In genomic region chr4:120986446-120986845, GRCm38 (mm10) we compare ENCODE assay signal across 9 mouse cellular contexts. TPM values are rescaled to one million over a fixed set of nuclear protein-coding genes. Genes with fewer than 3 reads are reported as not detected.
DNase-seq lines count a peak whose midpoint lies in the region; ATAC-seq and TF ChIP-seq lines count a peak whose summit lies in the region.
"Had no signal": no experiment of that assay in that cellular context is flagged by ENCODE, and none has a peak within 500 bp of the region (broad histone marks: within the 10 kb centered on the region; RNA-seq: fewer than 3 reads in every experiment).

No protein-coding gene starts in this region.

- 0 out of 2 replicates have a peak, but pooled peaks have one; percentile 66 for ATAC-seq in hindbrain, postnatal 0 days
- ATAC-seq in neutrophil, adult 5-6 weeks (ENCODE audit: extremely low read depth, insufficient number of reproducible peaks, low FRiP score, poor library complexity, severe bottlenecking): peak; percentile 79

- no peak overlapping the region for H3K4me2 ChIP-seq in hindbrain, postnatal 0 days (ENCODE audit: low read depth, low read length)
- H3K4me2 ChIP-seq: heart, embryonic 13.5 days had no signal

- no peak overlapping the region for H3K4me3 ChIP-seq in hindbrain, postnatal 0 days (ENCODE audit: low read length)
- H3K4me3 ChIP-seq in lung, adult 2 months (replicated peaks; ENCODE audit: extremely low read depth, low read depth, low read length): no peak overlapping the region
- H3K4me3 ChIP-seq: heart, embryonic 13.5 days had no signal

- DNase-seq in left cerebral cortex, postnatal 14 days (ENCODE audit: low spot score in 2 of 2): peak; percentile 47 to 49
- no peak for DNase-seq in left cerebral cortex, adult 11 months (ENCODE audit: low spot score)
- DNase-seq in ZHBTc4 (ENCODE audit: low read depth, low spot score): peak; percentile 32
- peak; percentile 38 to 52 for DNase-seq in cerebellum, postnatal 4 days (ENCODE audit: low spot score in 2 of 2)
- peak; percentile 80 for DNase-seq in hindbrain, postnatal 0 days (ENCODE audit: low spot score)
- peak; percentile 33 for DNase-seq in lung, adult 2 months
- DNase-seq in frontal cortex, postnatal 10 days (ENCODE audit: low spot score in 2 of 2): no peak

- TF ChIP-seq POLR2A in lung, adult 2 months (IDR thresholded peaks at IDR 0.05; ENCODE audit: borderline replicate concordance, extremely low read depth, low read depth, low read length): no peak

- H3K4me1 ChIP-seq in hindbrain, postnatal 0 days (ENCODE audit: insufficient read depth, low read length): no peaks in the 10 kb centered on the region
- H3K4me1 ChIP-seq in lung, adult 2 months (ENCODE audit: control insufficient read depth, insufficient read depth, low read length): peaks cover 2% of the 10 kb centered on the region; the same call in 1 of the 2 replicates
- H3K4me1 ChIP-seq: heart, embryonic 13.5 days had no signal

- H3K27me3 ChIP-seq in hindbrain, postnatal 0 days (ENCODE audit: insufficient read depth, low read length): no peaks in the 10 kb centered on the region
- H3K27me3 ChIP-seq: heart, embryonic 13.5 days had no signal

- no peaks in the 10 kb centered on the region for H3K9me3 ChIP-seq in hindbrain, postnatal 0 days (ENCODE audit: low read length)

- WGBS in hindbrain, postnatal 0 days: 18% methylated on average over 6 of the region's 6 CpGs
- WGBS in lung, adult 2 months: 9% methylated on average over 6 of the region's 6 CpGs

- no peak overlapping the region for H3K9ac ChIP-seq in hindbrain, postnatal 0 days (replicated peaks; ENCODE audit: low read length)
- H3K9ac ChIP-seq: heart, embryonic 13.5 days had no signal

- H3K36me3 ChIP-seq in hindbrain, postnatal 0 days (ENCODE audit: insufficient read depth, low read length): peaks cover 5% of the 10 kb centered on the region

- peak; percentile 91 for TF ChIP-seq CTCF in hindbrain, postnatal 0 days (IDR thresholded peaks at IDR 0.05; ENCODE audit: low read depth)
- peak; percentile 69 for TF ChIP-seq CTCF in lung, adult 2 months (IDR thresholded peaks at IDR 0.05; ENCODE audit: insufficient read depth, low read length)

- intact Hi-C loops in left cerebral cortex, postnatal 14 days (cut with DNase I): no loop called here

- H3K27ac ChIP-seq in hindbrain, postnatal 0 days: no peak overlapping the region
- H3K27ac ChIP-seq: heart, embryonic 13.5 days had no signal

RNA-seq across cellular contexts. Expression of gene Smap2, which starts 30.6 kb away (rescaled TPM):
- 100 to 1,000 TPM; 160 to 163 TPM for total RNA-seq in left cerebral cortex, postnatal 14 days (2021)
- 78.4 and 79.8 TPM in 2 replicates for total RNA-seq in hindbrain, postnatal 0 days (2014; rRNA removed)
- polyA plus RNA-seq in hindbrain, postnatal 0 days (2015; fragmentation: Nextera tagmentation; extraction: Ambion mirVana): 37.4 and 42.0 TPM in 2 replicates
- polyA plus RNA-seq in lung, adult 2 months (2012; rRNA removed): 17.6 and 24.9 TPM in 2 replicates
- 209 and 239 TPM in 2 replicates for total RNA-seq in neutrophil, adult 5-6 weeks (2017)

RNA-seq across cellular contexts. Expression of gene Zfp69, which starts 34.9 kb away (rescaled TPM):
- 1 to 10 TPM; 1.8 TPM for total RNA-seq in left cerebral cortex, postnatal 14 days (2021)
- total RNA-seq in hindbrain, postnatal 0 days (2014; rRNA removed): 1.8 and 2.8 TPM in 2 replicates
- polyA plus RNA-seq in hindbrain, postnatal 0 days (2015; fragmentation: Nextera tagmentation; extraction: Ambion mirVana): 4.5 and 4.8 TPM in 2 replicates
- 3.5 and 4.3 TPM in 2 replicates for polyA plus RNA-seq in lung, adult 2 months (2012; rRNA removed)
- total RNA-seq in neutrophil, adult 5-6 weeks (2017): 4.8 and 10.3 TPM in 2 replicates

RNA-seq across cellular contexts. Expression of gene Col9a2, which starts 52.7 kb away (rescaled TPM):
- total RNA-seq in left cerebral cortex, postnatal 14 days (2021): 10 to 100 TPM; 10.2 to 12.7 TPM
- total RNA-seq in hindbrain, postnatal 0 days (2014; rRNA removed): 39.8 and 43.5 TPM in 2 replicates
- 22.8 and 23.8 TPM in 2 replicates for polyA plus RNA-seq in hindbrain, postnatal 0 days (2015; fragmentation: Nextera tagmentation; extraction: Ambion mirVana)
- 0.30 TPM in 1 of 2 replicates, not detected in the other for polyA plus RNA-seq in lung, adult 2 months (2012; rRNA removed)
- 0.61 TPM in 1 of 2 replicates, not detected in the other for total RNA-seq in neutrophil, adult 5-6 weeks (2017)

Comparison
In these comparisons a context has a peak if more than half of its experiments do, and no peak if none do; other contexts are left out.
1. DNase-seq: peak in left cerebral cortex, postnatal 14 days (2 of 2), ZHBTc4 (single experiment), cerebellum, postnatal 4 days (2 of 2), hindbrain, postnatal 0 days (single experiment) and lung, adult 2 months (single experiment); none in left cerebral cortex, adult 11 months (single experiment) and frontal cortex, postnatal 10 days (0 of 2).